Mouse (Mus musculus): Measurements from ENCODE around the gene Nr5a2.

DNA sequence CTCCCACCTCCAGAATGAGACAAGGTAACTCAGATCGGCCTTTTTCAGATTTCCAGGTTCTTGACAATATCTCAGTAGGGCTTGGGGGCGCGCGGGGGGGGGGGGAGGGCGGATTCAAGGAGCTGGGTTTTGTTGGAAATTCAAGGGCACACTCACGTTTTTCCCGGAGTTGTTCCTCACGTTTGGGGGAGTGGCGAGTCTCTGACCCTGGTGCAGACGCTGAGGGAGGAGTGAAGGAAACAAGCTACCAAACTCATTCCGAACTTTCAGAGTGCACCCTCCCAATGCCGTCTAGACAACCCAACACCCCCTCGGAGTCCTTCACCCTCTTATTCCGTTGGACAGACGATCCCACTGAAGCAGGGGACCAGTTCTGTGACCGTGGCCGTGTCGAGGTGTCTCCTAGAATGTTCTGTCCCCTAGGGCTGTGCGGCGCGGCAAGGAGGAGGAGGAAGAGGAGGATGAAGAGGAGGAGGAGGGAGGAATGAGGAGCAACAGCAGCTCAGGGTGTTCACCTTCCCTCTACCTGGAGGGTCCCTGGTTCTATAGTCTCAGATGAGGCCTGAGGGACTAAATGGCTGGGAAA lies 8.2 kb downstream of the Nr5a2 start:
- no peak for TF ChIP-seq POLR2A (IDR thresholded peaks at IDR 0.05; ENCODE audit: insufficient read depth, low read depth, low read length)
- TF ChIP-seq CTCF (IDR thresholded peaks at IDR 0.05), result no peak
